Mouse (Mus musculus): Measurements from ENCODE around the gene Cdk2ap1. TPM values are rescaled to one million over a fixed set of nuclear protein-coding genes. Genes with fewer than 3 reads are reported as not detected.
"Not testable (repeated sequence)": the region's sequence is repeated elsewhere in the genome, so short reads cannot be mapped to it uniquely, and the experiment has no call there.

Cdk2ap1 gene
- total RNA-seq, 2 experiments from 2014 or later, result 165 to 169 TPM

- DNase-seq, result no peak
Measured at GRCm38 (mm10) chr5:124351604-124352003, 11.3 kb downstream of the Cdk2ap1 start.

GRCm38 (mm10) chr5:124351111-124351560, 11.7 kb downstream of the Cdk2ap1 start:
- peak; percentile 75 for DNase-seq

GRCm38 (mm10) chr5:124350350-124350749, 12.5 kb downstream of the Cdk2ap1 start:
- DNase-seq, result no peak

GRCm38 (mm10) chr5:124349196-124349595, 13.7 kb downstream of the Cdk2ap1 start:
- peak; percentile 41 for DNase-seq

GRCm38 (mm10) chr5:124342897-124343296, 20.0 kb downstream of the Cdk2ap1 start:
- DNase-seq, result no peak

GRCm38 (mm10) chr5:124341753-124342339, 21.0 kb downstream of the Cdk2ap1 start:
- not testable (repeated sequence) for DNase-seq

GRCm38 (mm10) chr5:124338791-124339190, 24.1 kb downstream of the Cdk2ap1 start:
- DNase-seq, result no peak

- no peak for DNase-seq
Measured at GRCm38 (mm10) chr5:124337909-124338308, 25.0 kb downstream of the Cdk2ap1 start.

- DNase-seq, result no peak
Measured at GRCm38 (mm10) chr5:124337103-124337502, 25.8 kb downstream of the Cdk2ap1 start.

GRCm38 (mm10) chr5:124334392-124334791, 28.5 kb downstream of the Cdk2ap1 start:
- peak; percentile 37 for DNase-seq

GRCm38 (mm10) chr5:124330086-124330485, 32.8 kb downstream of the Cdk2ap1 start:
- DNase-seq, result no peak

- peak; percentile 99 for DNase-seq
Measured at GRCm38 (mm10) chr5:124327510-124328364, 35.1 kb downstream of the Cdk2ap1 start, which contains the start of the genes Mphosph9 and 2810006K23Rik. Gene Mphosph9, minus strand, starts transcription at chr5:124327972. Gene 2810006K23Rik, plus strand, starts transcription at chr5:124328089.

GRCm38 (mm10) chr5:124326829-124327228, 36.1 kb downstream of the Cdk2ap1 start:
- DNase-seq, result no peak

- DNase-seq, result no peak
Measured at GRCm38 (mm10) chr5:124317648-124318047, 45.2 kb downstream of the Cdk2ap1 start.

- DNase-seq, result no peak
Measured at GRCm38 (mm10) chr5:124315941-124316340, 46.9 kb downstream of the Cdk2ap1 start.

GRCm38 (mm10) chr5:124315498-124315897, 47.4 kb downstream of the Cdk2ap1 start:
- no peak for DNase-seq

GRCm38 (mm10) chr5:124310091-124310490, 52.8 kb downstream of the Cdk2ap1 start:
- no peak for DNase-seq

GRCm38 (mm10) chr5:124309155-124309554, 53.7 kb downstream of the Cdk2ap1 start:
- no peak for DNase-seq

- not testable (repeated sequence) for DNase-seq
Measured at GRCm38 (mm10) chr5:124302853-124303252, 60.0 kb downstream of the Cdk2ap1 start.

- DNase-seq, result no peak
Measured at GRCm38 (mm10) chr5:124300132-124300531, 62.8 kb downstream of the Cdk2ap1 start.

- not testable (repeated sequence) for DNase-seq
Measured at GRCm38 (mm10) chr5:124299307-124299706, 63.6 kb downstream of the Cdk2ap1 start.

- no peak for DNase-seq
Measured at GRCm38 (mm10) chr5:124296475-124296874, 66.4 kb downstream of the Cdk2ap1 start.
